ENCODE assay signal across 7 mouse cellular contexts in the genomic region with DNA sequence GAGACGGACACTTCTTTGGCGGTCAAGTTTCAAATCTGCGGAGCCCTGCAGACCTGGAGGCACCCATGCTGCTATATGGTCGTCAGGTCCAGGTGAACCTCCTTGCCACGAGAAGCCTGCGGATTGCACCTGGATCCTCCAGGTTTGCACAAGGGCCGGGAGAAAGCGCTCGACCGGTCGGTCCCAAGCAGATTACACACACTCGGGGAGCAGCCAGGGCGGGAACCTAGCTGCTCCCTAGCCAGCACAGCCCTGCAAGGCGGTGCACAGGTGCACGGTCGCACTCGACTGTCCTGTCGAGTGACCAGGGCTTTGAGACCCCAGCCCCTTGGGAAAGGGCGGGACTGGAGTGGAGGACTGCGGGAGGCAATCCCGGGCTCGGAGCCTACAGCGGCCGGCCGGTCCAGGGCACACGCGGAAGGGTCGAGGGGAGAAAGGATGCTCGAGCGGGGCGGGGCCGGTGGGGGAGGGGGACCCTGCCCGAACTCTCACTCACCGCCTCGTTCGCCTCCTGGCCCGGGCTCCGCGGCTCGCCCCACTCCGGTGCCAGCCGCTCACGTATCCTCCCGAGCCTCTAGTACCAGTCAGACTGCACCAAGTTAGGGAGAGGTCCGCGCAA. TPM values are rescaled to one million over a fixed set of nuclear protein-coding genes. Genes with fewer than 3 reads are reported as not detected.
DNase-seq lines count a peak whose midpoint lies in the region; ATAC-seq and TF ChIP-seq lines count a peak whose summit lies in the region.

No protein-coding gene starts in this region.

- no peak for TF ChIP-seq CTCF in lung, embryonic 14.5 days (IDR thresholded peaks at IDR 0.05; ENCODE audit: low read depth)
- no peak for TF ChIP-seq CTCF in hindbrain, postnatal 0 days (IDR thresholded peaks at IDR 0.05; ENCODE audit: low read depth)

- H3K4me3 ChIP-seq in lung, embryonic 14.5 days (ENCODE audit: low read depth, low read length), result peak overlapping the region; percentile 92
- H3K4me3 ChIP-seq in embryonic facial prominence, embryonic 11.5 days (ENCODE audit: low read depth, low read length), result peak overlapping the region; percentile 69
- peak overlapping the region; percentile 85 for H3K4me3 ChIP-seq in hindbrain, postnatal 0 days (ENCODE audit: low read length)
- H3K4me3 ChIP-seq in lung, embryonic 16.5 days (ENCODE audit: low read length), result peak overlapping the region; percentile 95

- H3K9ac ChIP-seq in lung, embryonic 14.5 days, result peak overlapping the region; percentile 80
- H3K9ac ChIP-seq in embryonic facial prominence, embryonic 11.5 days (replicated peaks; ENCODE audit: low read length), result peak overlapping the region; percentile 70
- H3K9ac ChIP-seq in hindbrain, postnatal 0 days (replicated peaks; ENCODE audit: low read length), result peak overlapping the region; percentile 73
- H3K9ac ChIP-seq in lung, embryonic 16.5 days (ENCODE audit: low read length), result peak overlapping the region; percentile 86

- peak; percentile 62 for ATAC-seq in lung, embryonic 14.5 days (ENCODE audit: insufficient read depth)
- peak; percentile 37 for ATAC-seq in embryonic facial prominence, embryonic 11.5 days (replicated peaks; ENCODE audit: insufficient number of reproducible peaks, low FRiP score, low TSS enrichment, low read depth)
- ATAC-seq in hindbrain, postnatal 0 days, result no peak; the same call in 1 of the 2 replicates
- peak; percentile 54; the same call in 1 of the 2 replicates for ATAC-seq in lung, embryonic 16.5 days (ENCODE audit: low read depth)

- peaks cover 7% of the 10 kb centered on the region; the same call in 1 of the 2 replicates for H3K36me3 ChIP-seq in lung, embryonic 14.5 days (ENCODE audit: insufficient read depth)
- no peaks in the 10 kb centered on the region for H3K36me3 ChIP-seq in embryonic facial prominence, embryonic 11.5 days (replicated peaks; ENCODE audit: control insufficient read depth, insufficient read depth, low read depth, low read length)
- H3K36me3 ChIP-seq in hindbrain, postnatal 0 days (ENCODE audit: insufficient read depth, low read length), result no peaks in the 10 kb centered on the region
- H3K36me3 ChIP-seq in lung, embryonic 16.5 days (ENCODE audit: control insufficient read depth, insufficient read depth, low read length), result no peaks in the 10 kb centered on the region
- no peaks in the 10 kb centered on the region for H3K36me3 ChIP-seq in splenic B cell, adult 2 months (ENCODE audit: control insufficient read depth, insufficient read depth, low read length, poor library complexity, severe bottlenecking)

- DNase-seq in lung, embryonic 14.5 days, result peak; percentile 34
- DNase-seq in lung, postnatal 36 days, result no peak
- peak; percentile 42 for DNase-seq in NIH3T3 (ENCODE audit: low read depth)
- DNase-seq in embryonic facial prominence, embryonic 11.5 days (ENCODE audit: low spot score), result peak; percentile 49
- DNase-seq in hindbrain, postnatal 0 days (ENCODE audit: low spot score), result peak; percentile 46
- peak; percentile 34 for DNase-seq in splenic B cell, adult 2 months (ENCODE audit: low read depth, low spot score)

- no peaks in the 10 kb centered on the region; the same call in 1 of the 2 replicates for H3K4me1 ChIP-seq in lung, embryonic 14.5 days (ENCODE audit: insufficient read depth)
- H3K4me1 ChIP-seq in embryonic facial prominence, embryonic 11.5 days (ENCODE audit: control insufficient read depth, insufficient read depth, low read length), result no peaks in the 10 kb centered on the region
- H3K4me1 ChIP-seq in hindbrain, postnatal 0 days (ENCODE audit: insufficient read depth, low read length), result peaks cover 9% of the 10 kb centered on the region; the same call in 1 of the 2 replicates
- H3K4me1 ChIP-seq in lung, embryonic 16.5 days (replicated peaks; ENCODE audit: control insufficient read depth, insufficient read depth, low read length), result peaks cover 37% of the 10 kb centered on the region

- peak overlapping the region; percentile 55; the same call in 1 of the 2 replicates for H3K27ac ChIP-seq in lung, embryonic 14.5 days (ENCODE audit: low read depth)
- H3K27ac ChIP-seq in embryonic facial prominence, embryonic 11.5 days (replicated peaks; ENCODE audit: low read depth, low read length), result no peak overlapping the region; the same call in 1 of the 2 replicates
- H3K27ac ChIP-seq in hindbrain, postnatal 0 days, result peak overlapping the region; percentile 57
- peak overlapping the region; percentile 60 for H3K27ac ChIP-seq in lung, embryonic 16.5 days (ENCODE audit: low read length)

- H3K9me3 ChIP-seq in lung, embryonic 14.5 days (ENCODE audit: low read depth, low read length), result no peaks in the 10 kb centered on the region
- no peaks in the 10 kb centered on the region for H3K9me3 ChIP-seq in embryonic facial prominence, embryonic 11.5 days (replicated peaks; ENCODE audit: control insufficient read depth, low read length)
- H3K9me3 ChIP-seq in hindbrain, postnatal 0 days (ENCODE audit: low read length), result no peaks in the 10 kb centered on the region
- no peaks in the 10 kb centered on the region for H3K9me3 ChIP-seq in lung, embryonic 16.5 days (ENCODE audit: control insufficient read depth, low read length)

- WGBS in lung, embryonic 14.5 days, result under 1% methylated on average over 46 of the region's 46 CpGs
- under 1% methylated on average over 41 of the region's 46 CpGs for WGBS in embryonic facial prominence, embryonic 11.5 days
- under 1% methylated on average over 36 of the region's 46 CpGs for WGBS in hindbrain, postnatal 0 days
- under 1% methylated on average over 45 of the region's 46 CpGs for WGBS in lung, embryonic 16.5 days

- no peaks in the 10 kb centered on the region for H3K27me3 ChIP-seq in lung, embryonic 14.5 days (ENCODE audit: insufficient read depth, low read length)
- no peaks in the 10 kb centered on the region for H3K27me3 ChIP-seq in embryonic facial prominence, embryonic 11.5 days (ENCODE audit: control insufficient read depth, insufficient read depth, low read length)
- H3K27me3 ChIP-seq in hindbrain, postnatal 0 days (ENCODE audit: insufficient read depth, low read length), result no peaks in the 10 kb centered on the region
- H3K27me3 ChIP-seq in lung, embryonic 16.5 days (ENCODE audit: control insufficient read depth, insufficient read depth, low read depth, low read length), result no peaks in the 10 kb centered on the region
- no peaks in the 10 kb centered on the region for H3K27me3 ChIP-seq in splenic B cell, adult 2 months (ENCODE audit: control insufficient read depth, insufficient read depth, low read length, poor library complexity, severe bottlenecking)

- H3K4me2 ChIP-seq in lung, embryonic 14.5 days, result peak overlapping the region; percentile 89
- H3K4me2 ChIP-seq in embryonic facial prominence, embryonic 11.5 days (ENCODE audit: low read depth, low read length), result peak overlapping the region; percentile 57
- H3K4me2 ChIP-seq in hindbrain, postnatal 0 days (ENCODE audit: low read depth, low read length), result peak overlapping the region; percentile 68
- peak overlapping the region; percentile 79 for H3K4me2 ChIP-seq in lung, embryonic 16.5 days (ENCODE audit: low read depth, low read length)

RNA-seq across cellular contexts. Expression of a gene that starts 0.4 kb away (rescaled TPM):
- polyA plus RNA-seq in lung, embryonic 14.5 days (2014; fragmentation: Nextera tagmentation; extraction: Ambion mirVana), result 26.3 and 28.9 TPM in 2 replicates
- 15.5 and 18.4 TPM in 2 replicates for polyA plus RNA-seq in embryonic facial prominence, embryonic 11.5 days (2014; fragmentation: Nextera tagmentation; extraction: Ambion mirVana)
- 32.1 and 54.8 TPM in 2 replicates for total RNA-seq in hindbrain, postnatal 0 days (2014; rRNA removed)
- polyA plus RNA-seq in hindbrain, postnatal 0 days (2015; fragmentation: Nextera tagmentation; extraction: Ambion mirVana), result 19.3 and 22.6 TPM in 2 replicates
- 24.9 and 25.3 TPM in 2 replicates for polyA plus RNA-seq in lung, embryonic 16.5 days (2015; fragmentation: Nextera tagmentation; extraction: Ambion mirVana)

RNA-seq across cellular contexts. Expression of a gene that starts 45.2 kb away (rescaled TPM):
- 0.42 and 0.46 TPM in 2 replicates for polyA plus RNA-seq in lung, embryonic 14.5 days (2014; fragmentation: Nextera tagmentation; extraction: Ambion mirVana)
- 0.21 and 0.76 TPM in 2 replicates for polyA plus RNA-seq in embryonic facial prominence, embryonic 11.5 days (2014; fragmentation: Nextera tagmentation; extraction: Ambion mirVana)
- total RNA-seq in hindbrain, postnatal 0 days (2014; rRNA removed), result 5.9 and 11.1 TPM in 2 replicates
- 7.0 and 7.8 TPM in 2 replicates for polyA plus RNA-seq in hindbrain, postnatal 0 days (2015; fragmentation: Nextera tagmentation; extraction: Ambion mirVana)
- polyA plus RNA-seq in lung, embryonic 16.5 days (2015; fragmentation: Nextera tagmentation; extraction: Ambion mirVana), result 1.2 and 1.6 TPM in 2 replicates
